Mouse (Mus musculus) spleen, adult 2 months (tissue): ENCODE results near the gene Smim1. TPM values are rescaled to one million over a fixed set of nuclear protein-coding genes. Genes with fewer than 3 reads are reported as not detected.

Experiments used
- DNase-seq, 2 experiments: peaks; one replicate each; pipeline versions ENCODE4 v3.0.0 to v3.0.0-alpha.2; 2012 to 2021; ENCODE audit warnings: low spot score in 2 of 2, low read depth in 1 of 2
- H3K27ac ChIP-seq: fragments of 200-500 bp; 2 replicates; pipeline ENCODE4 v1.5.1; 2012; ENCODE audit warnings: low read length, inconsistent platforms; ENCODE audit not compliant: insufficient read depth
- H3K27me3 ChIP-seq: fragments of 200-500 bp; 2 replicates; pipeline ENCODE4 v1.6.1; 2012; ENCODE audit warnings: mild to moderate bottlenecking, moderate library complexity, low read length, inconsistent platforms; ENCODE audit not compliant: control insufficient read depth, insufficient read depth
- H3K36me3 ChIP-seq: fragments of 200-500 bp; 2 replicates; pipeline ENCODE4 v1.6.1; 2012; ENCODE audit warnings: mild to moderate bottlenecking, low read length, inconsistent platforms; ENCODE audit not compliant: control insufficient read depth, insufficient read depth
- H3K4me1 ChIP-seq: fragments of 200-500 bp; 2 replicates; pipeline ENCODE4 v1.6.1; 2011; ENCODE audit warnings: inconsistent platforms; ENCODE audit not compliant: control insufficient read depth, insufficient read depth, insufficient read length
- H3K4me3 ChIP-seq: fragments of 200-500 bp; 2 replicates; pipeline ENCODE4 v1.5.1; 2011; ENCODE audit warnings: mild to moderate bottlenecking, inconsistent platforms; ENCODE audit not compliant: insufficient read depth, insufficient read length; ENCODE audit errors: extremely low read depth
- CTCF ChIP-seq: fragments of 200-500 bp; IDR thresholded peaks from 2 replicates; pipeline ENCODE4 v1.5.1; 2011; ENCODE audit warnings: mild to moderate bottlenecking, inconsistent platforms; ENCODE audit not compliant: insufficient read depth, insufficient read length, insufficient replicate concordance; ENCODE audit errors: extremely low read depth
- POLR2A ChIP-seq: fragments of 200-500 bp; IDR thresholded peaks from 2 replicates; pipeline ENCODE4 v1.6.1; 2011; ENCODE audit warnings: low read depth, low read length, inconsistent platforms
- WGBS: fragments of 180-500 bp; shearing (Covaris S2); methylation state at CpG from one replicate; pipeline ENCODE4 v1.1.7; 2018; 5-methylcytosine and 5-hydroxymethylcytosine counted together
- polyA plus RNA-seq: library from polyadenylated mRNA; depleted of rRNA; stranded (reverse); fragments of >200 nt; gene quantifications from 2 replicates; pipeline ENCODE4 v1.2.3, GENCODE M21; 2012

Gene Smim1
- polyA plus RNA-seq, 1 experiment = 30.5 TPM

DNA sequence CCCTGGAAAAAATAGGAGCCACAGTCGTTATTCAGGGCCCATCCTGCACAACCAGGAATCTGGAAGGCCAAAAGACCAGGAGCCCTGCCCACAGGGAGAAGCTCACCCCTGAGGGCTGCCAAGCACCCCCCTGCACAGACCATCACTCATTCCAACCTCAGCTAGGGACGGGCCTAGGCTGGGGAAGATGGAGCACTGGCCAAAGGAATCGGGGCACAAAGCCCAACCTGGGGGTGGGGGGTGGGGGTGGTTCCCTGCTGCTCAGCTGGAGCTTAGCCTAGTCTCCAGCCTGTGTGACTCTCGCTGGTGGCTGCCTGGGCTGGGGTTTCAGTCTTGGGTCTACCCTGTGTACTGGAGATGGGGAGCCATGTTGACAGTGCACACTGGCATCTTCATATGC lies 3.2 kb downstream of the Smim1 start:
- WGBS = 70% methylated on average over 4 of the region's 4 CpGs
- peak overlapping the region; percentile 36; the same call in 1 of the 2 replicates for H3K27ac ChIP-seq
- no peak for DNase-seq
- no peak overlapping the region for H3K4me3 ChIP-seq
- peaks cover 2% of the 10 kb centered on the region; the same call in 1 of the 2 replicates for H3K27me3 ChIP-seq
- TF ChIP-seq POLR2A (no peak), CTCF (no peak)
- H3K36me3 ChIP-seq = peaks cover 22% of the 10 kb centered on the region
- no peaks in the 10 kb centered on the region; the same call in none of the 2 replicates for H3K4me1 ChIP-seq

DNA sequence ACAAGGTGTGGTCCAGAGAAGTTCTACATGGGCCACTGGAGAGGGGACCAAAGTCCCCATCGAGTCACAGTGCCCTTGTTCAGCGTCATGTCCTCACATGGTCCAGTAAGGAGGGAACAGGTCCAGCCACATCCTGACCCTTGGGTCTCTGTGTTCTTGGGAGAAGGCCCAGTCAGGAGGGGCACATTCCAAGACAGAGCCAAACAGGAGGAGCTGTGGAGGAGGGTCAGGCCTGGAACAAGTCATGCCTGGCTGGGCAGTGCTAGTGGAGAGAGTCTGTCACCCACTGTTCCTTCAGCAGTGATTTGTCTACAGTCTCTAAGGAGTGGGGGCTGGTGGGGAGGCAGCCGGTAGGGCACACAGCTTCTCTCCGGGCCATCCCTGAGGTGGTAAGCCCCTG lies 3.6 kb downstream of the Smim1 start:
- WGBS = 83% methylated on average over 4 of the region's 4 CpGs
- Histone ChIP-seq H3K36me3 (peaks cover 25% of the 10 kb centered on the region), H3K27ac (0 out of 2 replicates have a peak overlapping the region, but pooled peaks have one; percentile 36), H3K4me3 (no peak overlapping the region), H3K4me1 (no peaks in the 10 kb centered on the region; the same call in none of the 2 replicates), H3K27me3 (peaks cover 2% of the 10 kb centered on the region; the same call in 1 of the 2 replicates)
- no peak for DNase-seq
- TF ChIP-seq CTCF (no peak), POLR2A (no peak)

DNA sequence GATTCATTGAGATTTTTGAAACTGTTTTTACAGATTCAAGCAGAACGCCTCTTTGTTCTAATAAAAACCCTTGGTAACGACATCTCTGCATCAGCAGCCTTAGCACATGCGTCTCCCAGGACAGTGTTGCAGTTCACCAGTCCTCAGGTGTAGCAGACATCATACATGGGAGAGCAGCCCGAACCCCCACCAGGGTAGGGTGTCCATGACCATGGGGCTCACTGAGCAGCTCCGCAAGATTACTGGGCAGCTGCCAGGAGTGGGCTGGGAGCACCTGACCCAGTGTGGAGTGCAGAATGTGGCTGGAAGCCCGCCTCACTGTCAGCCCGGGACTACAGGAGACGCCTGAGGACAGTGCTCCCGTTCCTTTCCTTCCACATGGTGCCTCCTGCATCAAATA lies 4.6 kb downstream of the Smim1 start:
- TF ChIP-seq POLR2A (no peak), CTCF (no peak)
- H3K4me1 ChIP-seq = no peaks in the 10 kb centered on the region; the same call in none of the 2 replicates
- peaks cover 29% of the 10 kb centered on the region for H3K36me3 ChIP-seq
- DNase-seq = no peak
- 94% methylated on average over 9 of the region's 9 CpGs for WGBS
- H3K27ac ChIP-seq = no peak overlapping the region
- peaks cover 2% of the 10 kb centered on the region; the same call in 1 of the 2 replicates for H3K27me3 ChIP-seq
- H3K4me3 ChIP-seq = no peak overlapping the region

DNA sequence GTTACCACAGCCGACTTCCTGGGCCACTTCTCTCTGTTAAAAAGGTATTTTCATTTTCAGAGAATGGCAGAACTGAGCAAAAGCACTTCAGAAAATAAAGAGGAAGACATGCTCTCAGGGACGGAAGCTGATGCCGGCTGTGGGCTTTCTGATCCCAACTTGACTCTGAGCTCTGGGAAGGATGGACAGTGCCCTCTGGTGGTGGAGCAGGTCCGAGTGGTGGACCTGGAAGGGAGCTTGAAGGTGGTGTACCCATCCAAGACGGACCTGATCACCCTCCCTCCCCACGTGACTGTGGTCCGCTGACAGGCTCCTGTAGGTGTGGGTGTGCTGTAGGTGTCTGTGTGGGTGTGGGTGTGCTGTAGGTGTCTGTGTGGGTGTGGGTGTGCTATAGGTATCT lies 6.5 kb downstream of the Smim1 start:
- WGBS = 50% methylated on average over 7 of the region's 7 CpGs
- H3K4me3 ChIP-seq = no peak overlapping the region
- no peak for TF ChIP-seq POLR2A
- peak; percentile 64 for TF ChIP-seq CTCF
- no peaks in the 10 kb centered on the region for H3K27me3 ChIP-seq
- H3K36me3 ChIP-seq = peaks cover 36% of the 10 kb centered on the region
- no peak overlapping the region for H3K27ac ChIP-seq
- no peaks in the 10 kb centered on the region; the same call in 1 of the 2 replicates for H3K4me1 ChIP-seq
- peak in 1 of 2 experiments; percentile 34 for DNase-seq

DNA sequence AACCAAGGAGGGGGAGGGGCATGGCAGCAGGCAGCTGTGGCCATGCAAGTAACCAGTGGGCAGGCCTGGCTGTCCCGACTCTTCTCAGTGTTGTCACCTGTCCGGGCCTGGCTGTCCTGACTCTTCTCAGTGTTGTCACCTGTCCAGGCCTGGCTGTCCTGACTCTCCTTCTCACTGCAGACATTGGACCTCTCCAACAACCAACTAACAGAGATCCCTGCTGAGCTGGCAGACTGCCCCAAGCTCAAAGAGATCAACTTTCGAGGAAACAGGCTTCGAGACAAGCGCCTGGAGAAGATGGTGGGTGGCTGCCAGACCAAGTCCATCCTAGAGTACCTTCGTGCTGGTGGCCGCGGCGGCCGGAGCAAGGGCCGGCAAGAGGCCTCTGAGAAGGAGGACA lies 10.6 kb downstream of the Smim1 start:
- no peak overlapping the region for H3K4me3 ChIP-seq
- H3K36me3 ChIP-seq = peaks cover 29% of the 10 kb centered on the region
- DNase-seq = no peak
- TF ChIP-seq POLR2A (no peak), CTCF (no peak)
- H3K27ac ChIP-seq = no peak overlapping the region
- H3K4me1 ChIP-seq = peaks cover 18% of the 10 kb centered on the region
- no peaks in the 10 kb centered on the region; the same call in 1 of the 2 replicates for H3K27me3 ChIP-seq
- WGBS = 95% methylated on average over 11 of the region's 11 CpGs

DNA sequence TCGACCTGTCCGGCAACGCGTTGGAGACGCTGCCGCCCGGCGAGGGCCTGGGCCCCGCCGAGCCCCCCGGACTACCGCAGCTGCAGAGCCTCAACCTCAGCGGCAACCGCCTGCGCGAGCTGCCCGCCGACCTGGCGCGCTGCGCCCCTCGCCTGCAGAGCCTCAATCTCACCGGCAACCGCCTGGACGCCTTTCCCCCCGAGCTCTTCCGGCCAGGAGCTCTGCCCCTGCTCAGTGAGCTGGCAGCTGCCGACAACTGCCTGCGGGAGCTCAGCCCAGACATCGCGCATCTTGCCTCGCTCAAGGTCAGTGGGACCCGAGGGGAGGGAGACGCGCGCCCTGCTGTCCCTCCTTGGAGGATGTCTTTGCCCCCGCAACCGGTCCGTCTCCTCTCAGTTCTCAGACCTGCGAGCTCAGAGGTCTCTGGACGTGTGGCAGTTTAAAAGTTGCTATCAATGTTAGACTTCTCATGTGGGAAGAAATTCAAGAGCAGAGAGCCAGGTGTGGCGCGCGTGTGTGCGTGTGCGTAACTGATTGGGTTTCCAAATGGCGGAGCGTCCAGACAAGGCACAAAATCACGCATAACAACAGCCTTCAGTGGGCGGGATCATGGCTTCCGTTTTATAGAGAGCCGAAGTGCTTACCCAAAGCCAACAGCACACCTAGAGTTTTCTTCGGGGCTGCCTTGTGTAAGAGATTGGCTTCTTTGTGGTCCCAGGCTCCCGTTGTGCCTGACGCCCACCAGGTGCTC lies 13.7 kb downstream of the Smim1 start:
- H3K27me3 ChIP-seq = no peaks in the 10 kb centered on the region; the same call in 1 of the 2 replicates
- 1% methylated on average over 55 of the region's 55 CpGs for WGBS
- no peak for TF ChIP-seq CTCF
- TF ChIP-seq POLR2A = no peak
- no peak for DNase-seq
- H3K27ac ChIP-seq = no peak overlapping the region
- H3K36me3 ChIP-seq = peaks cover 11% of the 10 kb centered on the region
- peaks cover 18% of the 10 kb centered on the region for H3K4me1 ChIP-seq
- peak overlapping the region; percentile 93 for H3K4me3 ChIP-seq

DNA sequence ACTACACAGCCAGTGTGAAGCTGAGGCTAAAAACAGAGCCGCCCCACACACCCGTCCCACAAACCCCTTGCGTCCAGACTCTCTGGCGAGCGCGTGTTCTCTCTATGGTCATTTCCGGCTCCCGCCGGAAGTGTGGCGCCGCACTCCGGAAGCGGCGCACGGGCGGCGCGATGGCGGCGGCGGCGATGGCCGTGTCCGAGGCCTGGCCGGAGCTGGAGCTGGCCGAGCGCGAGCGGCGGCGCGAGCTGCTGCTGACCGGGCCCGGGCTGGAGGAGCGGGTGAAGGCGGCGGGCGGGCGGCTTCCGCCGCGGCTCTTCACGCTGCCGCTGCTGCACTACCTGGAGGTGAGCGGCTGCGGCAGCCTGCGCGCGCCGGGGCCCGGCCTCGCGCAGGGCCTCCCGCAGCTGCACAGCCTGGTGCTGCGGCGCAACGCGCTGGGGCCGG lies 14.4 kb downstream of the Smim1 start, which contains the start of gene Lrrc47:
TSS of gene Lrrc47 (plus strand) at position 86 of the 444 bp plus-strand sequence.
- H3K4me1 ChIP-seq = peaks cover 18% of the 10 kb centered on the region
- H3K27ac ChIP-seq = peak within 1 kb of the TSS; percentile 56
- no peaks in the 10 kb centered on the region; the same call in 1 of the 2 replicates for H3K27me3 ChIP-seq
- TF ChIP-seq CTCF (no peak), POLR2A (peak; percentile 11; the same call in 1 of the 2 replicates)
- H3K4me3 ChIP-seq = peak within 1 kb of the TSS; percentile 93
- peak; percentile 45 to 77 for DNase-seq
- WGBS = under 1% methylated on average over 58 of the region's 59 CpGs
- peaks cover 10% of the 10 kb centered on the region for H3K36me3 ChIP-seq
